In the genomic region with DNA sequence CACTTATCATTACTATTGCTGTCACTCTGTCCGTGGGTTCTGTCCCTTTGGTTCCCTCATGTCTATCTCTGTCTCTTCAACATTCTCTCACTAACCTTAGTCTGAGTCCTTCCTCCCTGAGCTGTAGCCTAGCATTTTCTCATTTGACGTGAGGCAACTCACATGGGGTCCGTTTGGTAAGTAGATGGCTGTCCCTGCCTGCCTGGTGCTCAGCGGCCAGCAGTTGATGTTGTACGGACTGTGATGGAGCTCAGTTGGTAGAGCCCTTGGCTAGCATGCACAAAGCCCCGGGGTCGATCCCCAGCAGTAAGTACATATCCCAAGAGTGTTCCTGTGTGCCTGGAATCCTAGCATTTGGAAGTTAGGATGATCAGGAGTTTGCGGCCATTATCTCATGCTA, we compare ENCODE assay signal across 27 mouse cellular contexts.
"Had no signal": no experiment of that assay in that cellular context is flagged by ENCODE, and none has a peak within 500 bp of the region (broad histone marks: within the 10 kb centered on the region; RNA-seq: fewer than 3 reads in every experiment).

No protein-coding gene starts in this region.

- H3K4me3 ChIP-seq: heart, embryonic 10.5 days; heart, embryonic 12.5 days; heart, embryonic 13.5 days; heart, embryonic 15.5 days; hindbrain, embryonic 10.5 days; hindbrain, embryonic 12.5 days; hindbrain, embryonic 13.5 days; hindbrain, embryonic 15.5 days; intestine, embryonic 15.5 days; kidney, embryonic 15.5 days; left cerebral cortex, adult 2 months had no signal

- DNase-seq: heart, postnatal 14 days; heart, postnatal 36 days; heart, postnatal 4 days; kidney, adult 11 months; kidney, adult 18-20 months; kidney, adult 2 months; kidney, adult 8-10 months; kidney, adult 9 months; kidney, postnatal 10 days; kidney, postnatal 14 days; kidney, postnatal 25 days; kidney, postnatal 36 days; kidney, postnatal 4 days had no signal

- H3K27ac ChIP-seq: heart, embryonic 10.5 days; heart, embryonic 13.5 days; heart, embryonic 15.5 days; hindbrain, embryonic 10.5 days; hindbrain, embryonic 12.5 days; hindbrain, embryonic 13.5 days; hindbrain, embryonic 14.5 days; hindbrain, embryonic 15.5 days; hindbrain, postnatal 0 days; intestine, embryonic 15.5 days; kidney, embryonic 15.5 days; kidney, postnatal 0 days; left cerebral cortex, adult 2 months had no signal
